Mouse (Mus musculus) neural tube, embryonic 14.5 days (tissue): Measurements from ENCODE around the gene Dgcr6. TPM values are rescaled to one million over a fixed set of nuclear protein-coding genes. Genes with fewer than 3 reads are reported as not detected.

Experiments
- polyA plus RNA-seq: library from polyadenylated mRNA; unstranded; fragments of >200 nt; fragmentation: Nextera tagmentation; extraction: Ambion mirVana; gene quantifications from 2 replicates; pipeline ENCODE4 v1.2.1, GENCODE M21; 2014

Dgcr6 gene
- polyA plus RNA-seq, 1 experiment from 2014 or later = 174 TPM

Other genes with a start within 250 kb of the Dgcr6 start
- gene B830017H08Rik, start 219.7 kb upstream of the Dgcr6 start, polyA plus RNA-seq = 4.7 and 6.5 TPM in 2 replicates
- gene Car15, start 214.5 kb upstream of the Dgcr6 start, polyA plus RNA-seq = 3.9 and 4.0 TPM in 2 replicates
- 0.21 and 0.36 TPM in 2 replicates for gene Gm20518, start 161.2 kb upstream of the Dgcr6 start, polyA plus RNA-seq
- gene Tssk1, start 158.6 kb upstream of the Dgcr6 start, polyA plus RNA-seq = 0.08 TPM in 1 of 2 replicates, not detected in the other
- 98.8 and 104 TPM in 2 replicates for gene Dgcr2, start 154.3 kb upstream of the Dgcr6 start, polyA plus RNA-seq
- not detected in 2 replicates for gene Tssk2, start 154.2 kb upstream of the Dgcr6 start, polyA plus RNA-seq
- 42.4 and 42.5 TPM in 2 replicates for gene Ess2, start 141.5 kb upstream of the Dgcr6 start, polyA plus RNA-seq
- 0.24 TPM in 1 of 2 replicates, not detected in the other for gene Gsc2, start 137.8 kb upstream of the Dgcr6 start, polyA plus RNA-seq
- 165 and 199 TPM in 2 replicates for gene Slc25a1, start 124.6 kb upstream of the Dgcr6 start, polyA plus RNA-seq
- not detected in 2 replicates for gene Vpreb2, start 72.4 kb upstream of the Dgcr6 start, polyA plus RNA-seq
- gene Prodh, start 37.3 kb downstream of the Dgcr6 start, polyA plus RNA-seq = 2.2 and 2.5 TPM in 2 replicates
- 27.4 and 36.4 TPM in 2 replicates for gene Rtn4r, start 74.8 kb downstream of the Dgcr6 start, polyA plus RNA-seq
- not detected in 2 replicates for gene Ccdc188, start 165.0 kb downstream of the Dgcr6 start, polyA plus RNA-seq
- 12.2 and 13.9 TPM in 2 replicates for gene Zdhhc8, start 182.3 kb downstream of the Dgcr6 start, polyA plus RNA-seq
- 78.4 and 81.5 TPM in 2 replicates for gene Trmt2a, start 195.8 kb downstream of the Dgcr6 start, polyA plus RNA-seq
- gene Ranbp1, start 195.9 kb downstream of the Dgcr6 start, polyA plus RNA-seq = 400 and 407 TPM in 2 replicates
- gene Gm49776, start 205.5 kb downstream of the Dgcr6 start, polyA plus RNA-seq = not detected in 2 replicates
- 40.8 and 42.1 TPM in 2 replicates for gene Dgcr8, start 236.4 kb downstream of the Dgcr6 start, polyA plus RNA-seq